Mouse (Mus musculus) hindbrain, embryonic 14.5 days (tissue): ENCODE data around the gene Gm2888. TPM values are rescaled to one million over a fixed set of nuclear protein-coding genes. Genes with fewer than 3 reads are reported as not detected.
"Not testable (repeated sequence)": the region's sequence is repeated elsewhere in the genome, so short reads cannot be mapped to it uniquely, and the experiment has no call there.

Source experiments
- ATAC-seq: fragments of 200-750 bp; cut with Nextera tagmentation; 2 replicates; pipeline ENCODE4 v1.8.0; 2017; ENCODE audit warnings: moderate number of reproducible peaks, mild to moderate bottlenecking, moderate TSS enrichment, moderate library complexity; ENCODE audit not compliant: low FRiP score
- DNase-seq: peaks from one replicate; pipeline ENCODE4 v3.0.0-alpha.2; 2015; ENCODE audit warnings: low spot score
- H3K27ac ChIP-seq: fragments of 300-500 bp; sonication (generic); 2 replicates; pipeline ENCODE4 v1.5.1; 2014; ENCODE audit warnings: mild to moderate bottlenecking, moderate library complexity
- H3K27me3 ChIP-seq: fragments of 300-500 bp; sonication (generic); 2 replicates; pipeline ENCODE4 v1.6.1; 2014; ENCODE audit warnings: mild to moderate bottlenecking, low read length, mixed read lengths; ENCODE audit not compliant: control insufficient read depth, insufficient read depth
- H3K36me3 ChIP-seq: fragments of 300-500 bp; sonication (generic); replicated peaks from 2 replicates; pipeline ENCODE4 v1.6.1; 2014; ENCODE audit not compliant: control insufficient read depth, insufficient read depth
- H3K4me1 ChIP-seq: fragments of 300-500 bp; sonication (generic); replicated peaks from 2 replicates; pipeline ENCODE4 v1.6.1; 2014; ENCODE audit warnings: antibody characterized with exemption, low read length, mixed read lengths; ENCODE audit not compliant: control insufficient read depth, insufficient read depth
- H3K4me2 ChIP-seq: fragments of 300-500 bp; sonication (generic); replicated peaks from 2 replicates; pipeline ENCODE4 v1.6.1; 2014; ENCODE audit warnings: mild to moderate bottlenecking, moderate library complexity
- H3K4me3 ChIP-seq: fragments of 300-500 bp; sonication (generic); replicated peaks from 2 replicates; pipeline ENCODE4 v1.5.1; 2014; ENCODE audit warnings: mild to moderate bottlenecking, low read length
- H3K9ac ChIP-seq: fragments of 300-500 bp; sonication (generic); 2 replicates; pipeline ENCODE4 v1.6.1; 2014
- H3K9me3 ChIP-seq: fragments of 300-500 bp; sonication (generic); 2 replicates; pipeline ENCODE4 v1.6.1; 2016; ENCODE audit warnings: low read length; ENCODE audit not compliant: control insufficient read depth
- WGBS: fragments of 180-500 bp; shearing (Covaris S2); extraction: QIAGEN DNeasy Blood & Tissue Kit; methylation state at CpG from one replicate; pipeline ENCODE4 v1.1.7; 2014; 5-methylcytosine and 5-hydroxymethylcytosine counted together
- polyA plus RNA-seq: library from polyadenylated mRNA; unstranded; fragments of >200 nt; fragmentation: Nextera tagmentation; extraction: Ambion mirVana; gene quantifications from 2 replicates; pipeline ENCODE4 v1.2.1, GENCODE M21; 2014

Gm2888 gene
- polyA plus RNA-seq: not detected in 2 replicates

DNA sequence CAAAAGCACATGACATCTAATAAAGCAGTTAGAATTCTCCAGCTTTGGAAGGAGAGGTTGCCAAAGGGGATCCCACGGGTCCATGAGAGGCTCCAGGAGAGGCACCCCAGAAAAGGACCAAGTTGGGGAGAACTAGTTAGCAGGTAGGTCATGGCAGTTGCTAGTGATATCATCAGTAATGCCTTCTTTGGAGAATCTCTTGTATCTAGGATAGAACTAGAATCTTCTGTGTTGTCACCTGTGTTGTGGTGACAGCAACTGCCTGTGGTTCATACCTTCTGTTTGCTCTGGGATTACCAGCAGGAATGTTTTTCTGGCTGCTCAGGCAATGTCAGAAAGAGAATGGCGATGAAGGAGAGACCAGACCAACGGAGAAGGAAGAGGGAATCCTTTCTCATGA is at the start of gene Gm2888:
Gene Gm2888, plus strand, starts transcription at position 301 of the 400 bp plus-strand sequence.
- H3K9ac ChIP-seq, H3K36me3 ChIP-seq, ATAC-seq, H3K27me3 ChIP-seq, H3K4me2 ChIP-seq, H3K4me3 ChIP-seq, H3K27ac ChIP-seq, H3K4me1 ChIP-seq, DNase-seq, H3K9me3 ChIP-seq: not testable (repeated sequence)
- 83% methylated on average over 2 of the region's 3 CpGs for WGBS

DNA sequence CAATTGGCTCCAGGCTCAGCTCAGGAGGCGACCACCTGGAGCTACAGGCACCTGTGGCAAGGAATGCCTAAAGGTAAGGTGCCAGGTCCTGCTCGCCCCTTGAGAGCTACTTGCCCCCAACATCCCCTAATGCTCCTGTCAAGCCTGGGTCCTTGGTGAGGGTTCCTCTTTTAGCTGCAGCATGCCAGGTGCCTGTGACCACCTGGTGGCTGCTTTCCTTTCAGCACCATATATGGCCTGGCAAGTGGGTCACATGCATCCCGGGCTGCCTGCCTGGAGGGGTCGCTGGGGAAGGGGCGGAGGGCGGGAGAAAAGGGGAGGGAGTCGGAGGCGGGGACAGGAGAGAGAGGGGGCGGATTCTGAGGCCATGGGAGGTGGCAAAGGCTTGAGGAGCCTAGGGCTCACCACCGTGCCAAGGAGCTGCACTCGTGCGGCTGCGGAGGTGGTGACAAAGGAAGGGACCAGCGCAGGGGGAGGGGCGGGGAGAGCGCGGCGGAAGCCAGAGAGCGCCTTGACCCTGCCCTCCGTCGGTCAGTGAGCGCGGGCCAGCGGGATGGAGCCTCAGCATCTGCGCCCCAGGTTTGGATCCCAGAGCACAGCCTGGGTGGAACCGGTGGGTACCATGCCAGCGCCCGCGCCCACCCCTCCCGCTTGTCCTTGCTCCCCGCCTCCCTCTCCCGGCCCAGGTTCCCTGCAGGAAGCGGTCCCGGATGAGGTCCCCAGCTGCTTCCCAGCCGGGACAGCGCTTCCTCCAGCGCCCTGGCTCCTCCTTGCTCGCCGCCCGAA is 19.1 kb downstream of the Gm2888 start, which contains the start of gene Gm2897:
Gene Gm2897, plus strand, starts transcription at position 559 of the 786 bp plus-strand sequence.
- H3K4me2 ChIP-seq: peak within 1 kb of the TSS; percentile 59
- H3K27me3 ChIP-seq, H3K9me3 ChIP-seq, H3K36me3 ChIP-seq, H3K4me1 ChIP-seq: not testable (repeated sequence)
- peak; percentile 35 for DNase-seq
- H3K4me3 ChIP-seq: peak within 1 kb of the TSS; percentile 45
- ATAC-seq: peak; percentile 77
- WGBS: 2% methylated on average over 23 of the region's 40 CpGs
- H3K9ac ChIP-seq: peak within 1 kb of the TSS; percentile 69
- H3K27ac ChIP-seq: peak within 1 kb of the TSS; percentile 43; the same call in 1 of the 2 replicates

DNA sequence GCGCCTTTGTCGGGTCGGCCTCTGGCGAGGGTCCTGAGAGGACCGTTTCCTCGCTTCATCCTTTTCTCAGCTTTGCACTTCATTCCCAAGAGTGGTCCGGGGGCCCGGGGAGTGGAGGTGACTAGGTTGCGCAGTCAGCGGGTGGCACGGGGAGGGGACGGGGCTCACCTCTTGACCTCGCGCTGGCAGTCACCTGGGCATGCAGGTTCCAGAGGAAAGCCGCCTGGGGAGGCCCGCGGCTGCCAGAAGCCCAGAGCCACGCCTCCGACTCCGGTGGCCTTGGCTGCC is 19.7 kb downstream of the Gm2888 start:
- not testable (repeated sequence) for H3K9me3 ChIP-seq, DNase-seq, H3K27me3 ChIP-seq, H3K36me3 ChIP-seq, ATAC-seq, H3K4me1 ChIP-seq
- WGBS: 3% methylated on average over 11 of the region's 20 CpGs
- Histone ChIP-seq H3K4me2 (peak overlapping the region; percentile 59), H3K9ac (peak overlapping the region; percentile 69), H3K27ac (0 out of 2 replicates have a peak overlapping the region, but pooled peaks have one; percentile 43), H3K4me3 (peak overlapping the region; percentile 45)

DNA sequence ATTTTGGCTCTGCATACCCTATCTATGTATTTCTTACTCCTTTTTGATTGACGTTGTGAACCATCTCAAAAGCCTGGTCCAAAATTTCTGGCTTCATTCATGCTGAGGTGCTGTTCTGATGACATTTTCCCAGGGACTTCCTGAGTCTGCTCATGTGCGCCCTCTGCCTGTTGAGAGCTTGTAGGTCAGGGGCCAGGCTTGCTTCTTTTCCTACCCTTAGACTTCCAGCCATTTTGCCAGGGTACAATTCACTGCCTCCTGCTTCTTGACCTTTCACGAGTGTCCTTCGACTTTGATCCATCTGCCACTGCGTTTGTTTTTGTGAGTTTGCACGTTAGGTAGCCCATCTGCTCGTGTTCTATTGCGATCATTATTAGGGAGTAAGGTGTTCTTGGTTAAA is 20.3 kb downstream of the Gm2888 start:
- not testable (repeated sequence) for H3K27me3 ChIP-seq, H3K36me3 ChIP-seq, H3K9me3 ChIP-seq, H3K9ac ChIP-seq, H3K27ac ChIP-seq, DNase-seq, ATAC-seq, H3K4me1 ChIP-seq
- peak overlapping the region; percentile 59; the same call in 1 of the 2 replicates for H3K4me2 ChIP-seq
- H3K4me3 ChIP-seq: peak overlapping the region; percentile 45; the same call in 1 of the 2 replicates
- 1% methylated on average over 5 of the region's 8 CpGs for WGBS

Other genes starting within 250 kb of the Gm2888 start
- gene Gm2897, start 19.3 kb downstream of the Gm2888 start, polyA plus RNA-seq: 13.9 and 15.2 TPM in 2 replicates
- 0.16 and 0.27 TPM in 2 replicates for gene Gm10340, start 104.0 kb downstream of the Gm2888 start, polyA plus RNA-seq
- gene Gm5795, start 158.3 kb downstream of the Gm2888 start, polyA plus RNA-seq: 0.37 TPM in 1 of 2 replicates, not detected in the other
- gene D830030K20Rik, start 178.5 kb downstream of the Gm2888 start, polyA plus RNA-seq: 27.3 and 28.4 TPM in 2 replicates